8 mouse cellular contexts compared by ENCODE assay signal in genomic region chr17:25919144-25919785, GRCm38 (mm10). TPM values are rescaled to one million over a fixed set of nuclear protein-coding genes. Genes with fewer than 3 reads are reported as not detected.
DNase-seq lines count a peak whose midpoint lies in the region; ATAC-seq lines count a peak whose summit lies in the region.

Rab40c (minus strand) TSS chr17:25919727.

- ATAC-seq in forebrain, embryonic 13.5 days, result peak; percentile 92
- ATAC-seq in hindbrain, embryonic 13.5 days (ENCODE audit: low FRiP score), result peak; percentile 4; the same call in 1 of the 2 replicates
- ATAC-seq in limb, embryonic 15.5 days (ENCODE audit: insufficient number of reproducible peaks, low FRiP score, low TSS enrichment, low read depth), result no peak
- peak; percentile 8; the same call in 1 of the 2 replicates for ATAC-seq in neural tube, embryonic 12.5 days (ENCODE audit: low FRiP score, low read depth)

- H3K27ac ChIP-seq in forebrain, embryonic 13.5 days, result peak within 1 kb of the TSS; percentile 92
- peak within 1 kb of the TSS; percentile 97 for H3K27ac ChIP-seq in hindbrain, embryonic 13.5 days
- peak within 1 kb of the TSS; percentile 96 for H3K27ac ChIP-seq in limb, embryonic 15.5 days
- H3K27ac ChIP-seq in neural tube, embryonic 12.5 days, result peak within 1 kb of the TSS; percentile 86

- peak within 1 kb of the TSS; percentile 92 for H3K4me2 ChIP-seq in forebrain, embryonic 13.5 days
- peak within 1 kb of the TSS; percentile 87 for H3K4me2 ChIP-seq in hindbrain, embryonic 13.5 days
- H3K4me2 ChIP-seq in limb, embryonic 15.5 days, result peak within 1 kb of the TSS; percentile 88
- H3K4me2 ChIP-seq in neural tube, embryonic 12.5 days (replicated peaks), result peak within 1 kb of the TSS; percentile 92

- H3K9me3 ChIP-seq in forebrain, embryonic 13.5 days (replicated peaks), result no peaks in the 10 kb centered on the region
- no peaks in the 10 kb centered on the region for H3K9me3 ChIP-seq in hindbrain, embryonic 13.5 days
- no peaks in the 10 kb centered on the region for H3K9me3 ChIP-seq in limb, embryonic 15.5 days
- no peaks in the 10 kb centered on the region for H3K9me3 ChIP-seq in neural tube, embryonic 12.5 days

- H3K4me1 ChIP-seq in forebrain, embryonic 13.5 days, result peaks cover 31% of the 10 kb centered on the region
- peaks cover 45% of the 10 kb centered on the region for H3K4me1 ChIP-seq in hindbrain, embryonic 13.5 days (replicated peaks)
- peaks cover 29% of the 10 kb centered on the region for H3K4me1 ChIP-seq in limb, embryonic 15.5 days
- H3K4me1 ChIP-seq in neural tube, embryonic 12.5 days, result peaks cover 27% of the 10 kb centered on the region

- peaks cover 16% of the 10 kb centered on the region for H3K36me3 ChIP-seq in forebrain, embryonic 13.5 days (ENCODE audit: poor library complexity, severe bottlenecking)
- H3K36me3 ChIP-seq in hindbrain, embryonic 13.5 days, result peaks cover 9% of the 10 kb centered on the region; the same call in 1 of the 2 replicates
- H3K36me3 ChIP-seq in limb, embryonic 15.5 days, result peaks cover 14% of the 10 kb centered on the region
- peaks cover 3% of the 10 kb centered on the region; the same call in 1 of the 2 replicates for H3K36me3 ChIP-seq in neural tube, embryonic 12.5 days

- H3K4me3 ChIP-seq in forebrain, embryonic 13.5 days, result peak within 1 kb of the TSS; percentile 97
- H3K4me3 ChIP-seq in hindbrain, embryonic 13.5 days, result peak within 1 kb of the TSS; percentile 98
- H3K4me3 ChIP-seq in limb, embryonic 15.5 days, result peak within 1 kb of the TSS; percentile 98
- peak within 1 kb of the TSS; percentile 96 for H3K4me3 ChIP-seq in neural tube, embryonic 12.5 days

- DNase-seq in left cerebral cortex, adult 18-20 months (ENCODE audit: low spot score in 2 of 2), result peak; percentile 46 to 50
- no peak for DNase-seq in left cerebral cortex, adult 11 months (ENCODE audit: low spot score)
- DNase-seq in ZHBTc4 (ENCODE audit: low read depth, low spot score), result peak; percentile 71
- no peak for DNase-seq in yolk sac, embryonic 10.5 days (ENCODE audit: low spot score)

- WGBS in forebrain, embryonic 13.5 days, result under 1% methylated on average over 61 of the region's 78 CpGs
- WGBS in hindbrain, embryonic 13.5 days, result under 1% methylated on average over 69 of the region's 78 CpGs
- WGBS in limb, embryonic 15.5 days, result 0% methylated on average over 59 of the region's 78 CpGs
- WGBS in neural tube, embryonic 12.5 days, result under 1% methylated on average over 73 of the region's 78 CpGs

- peak within 1 kb of the TSS; percentile 95 for H3K9ac ChIP-seq in forebrain, embryonic 13.5 days
- peak within 1 kb of the TSS; percentile 94 for H3K9ac ChIP-seq in hindbrain, embryonic 13.5 days
- H3K9ac ChIP-seq in limb, embryonic 15.5 days, result peak within 1 kb of the TSS; percentile 85
- peak within 1 kb of the TSS; percentile 89 for H3K9ac ChIP-seq in neural tube, embryonic 12.5 days

- H3K27me3 ChIP-seq in forebrain, embryonic 13.5 days, result no peaks in the 10 kb centered on the region
- H3K27me3 ChIP-seq in hindbrain, embryonic 13.5 days, result no peaks in the 10 kb centered on the region
- H3K27me3 ChIP-seq in limb, embryonic 15.5 days, result no peaks in the 10 kb centered on the region
- H3K27me3 ChIP-seq in neural tube, embryonic 12.5 days (replicated peaks), result no peaks in the 10 kb centered on the region

RNA-seq across cellular contexts. Expression of gene Rab40c, which starts in this region (rescaled TPM):
- 10 to 100 TPM; 41.2 TPM for total RNA-seq in left cerebral cortex, adult 18-20 months (2021)
- 39.5 and 45.9 TPM in 2 replicates for polyA plus RNA-seq in forebrain, embryonic 13.5 days (2015; fragmentation: Nextera tagmentation; extraction: Ambion mirVana)
- polyA plus RNA-seq in hindbrain, embryonic 13.5 days (2015; fragmentation: Nextera tagmentation; extraction: Ambion mirVana), result 45.5 and 48.7 TPM in 2 replicates
- polyA plus RNA-seq in limb, embryonic 15.5 days (2015; fragmentation: Nextera tagmentation; extraction: Ambion mirVana), result 30.7 and 35.2 TPM in 2 replicates
- 47.7 and 49.3 TPM in 2 replicates for polyA plus RNA-seq in neural tube, embryonic 12.5 days (2016; fragmentation: Nextera tagmentation; extraction: Ambion mirVana)

Comparison
In these comparisons a context has a peak if more than half of its experiments do, and no peak if none do; other contexts are left out.
1. DNase-seq: peak in left cerebral cortex, adult 18-20 months (2 of 2) and ZHBTc4 (single experiment); none in left cerebral cortex, adult 11 months (single experiment) and yolk sac, embryonic 10.5 days (single experiment).
2. Peak in every context shown above with its lines, with median percentiles within 50 percentile points of each other: H3K27ac ChIP-seq, H3K4me2 ChIP-seq, H3K4me3 ChIP-seq and H3K9ac ChIP-seq.